Mouse (Mus musculus) CD4-positive, CD25-positive, alpha-beta regulatory T cell, adult 2 months (primary cell): ENCODE measurements around the gene Egfl8.

Source experiments
- DNase-seq: peaks from one replicate; pipeline ENCODE4 v3.0.0-alpha.2; 2012; ENCODE audit warnings: low read depth, low spot score

The Egfl8 gene

DNA sequence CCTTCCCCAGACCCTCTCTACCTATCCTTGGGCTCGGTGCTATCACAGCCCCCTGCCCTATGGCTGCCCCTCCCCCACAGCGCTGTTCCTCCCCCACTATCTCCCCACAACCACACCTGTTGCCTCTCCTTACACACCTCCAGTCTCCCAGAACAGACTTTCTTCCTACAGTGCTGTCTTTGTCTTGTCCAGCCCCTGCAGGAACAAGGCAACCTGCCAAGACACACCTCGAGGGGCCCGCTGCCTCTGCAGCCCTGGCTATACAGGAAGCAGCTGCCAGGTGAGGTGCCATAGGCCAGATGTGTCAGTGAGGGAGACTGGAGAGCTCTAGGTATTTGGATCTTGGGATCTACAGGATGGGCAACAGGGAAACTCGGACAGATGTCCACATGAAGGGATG, 39.2 kb downstream of the Egfl8 start:
- no peak for DNase-seq

DNA sequence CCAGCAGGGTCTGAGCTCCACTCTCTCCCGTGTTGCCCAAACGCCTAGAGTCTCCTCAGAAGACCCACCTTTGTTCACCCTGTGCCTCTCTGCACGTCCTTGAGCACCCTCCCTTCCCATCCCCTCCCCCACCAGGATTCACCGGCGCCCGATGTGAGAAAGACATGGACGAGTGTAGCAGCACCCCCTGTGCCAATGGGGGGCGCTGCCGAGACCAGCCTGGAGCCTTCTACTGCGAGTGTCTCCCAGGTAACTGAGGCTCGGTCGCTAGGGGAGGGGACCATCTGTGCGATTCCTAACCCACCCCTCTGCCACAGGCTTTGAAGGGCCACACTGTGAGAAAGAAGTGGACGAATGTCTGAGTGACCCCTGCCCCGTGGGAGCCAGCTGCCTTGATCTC, 43.4 kb downstream of the Egfl8 start:
- peak; percentile 31 for DNase-seq

DNA sequence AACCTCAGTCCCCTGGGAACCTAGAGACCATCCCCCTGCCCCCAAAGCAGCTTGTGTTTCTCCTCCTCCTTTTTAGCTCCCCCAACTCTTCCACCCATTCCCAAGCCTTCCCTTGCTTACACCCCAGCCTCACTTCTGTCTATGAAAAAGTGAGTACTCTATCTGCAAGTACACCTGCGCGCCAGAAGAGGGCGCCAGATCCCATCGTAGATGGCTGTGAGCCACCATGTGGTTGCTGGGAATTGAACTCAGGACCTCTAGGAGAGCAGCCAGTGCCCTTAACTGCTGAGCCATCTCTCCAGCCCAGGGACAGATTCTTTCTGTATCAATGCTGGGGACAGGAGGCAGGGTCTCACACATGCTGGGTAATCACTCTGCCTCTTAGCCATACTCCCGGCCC, 43.9 kb downstream of the Egfl8 start:
- DNase-seq, result peak; percentile 67

GRCm38 (mm10) chr17:34569919-34570318, 45.9 kb downstream of the Egfl8 start:
- DNase-seq, result no peak

DNA sequence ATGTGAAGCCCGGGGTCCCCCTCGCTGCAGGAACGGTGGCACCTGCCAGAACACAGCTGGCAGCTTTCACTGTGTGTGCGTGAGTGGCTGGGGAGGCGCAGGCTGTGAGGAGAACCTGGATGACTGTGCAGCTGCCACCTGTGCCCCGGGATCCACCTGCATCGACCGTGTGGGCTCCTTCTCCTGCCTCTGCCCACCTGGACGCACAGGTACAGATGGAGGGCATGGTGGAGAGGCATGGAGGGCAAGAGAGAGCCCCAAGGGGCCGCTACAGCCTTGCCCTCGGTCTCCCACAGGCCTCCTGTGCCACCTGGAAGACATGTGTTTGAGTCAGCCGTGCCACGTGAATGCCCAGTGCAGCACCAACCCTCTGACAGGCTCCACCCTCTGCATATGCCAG, 47.4 kb downstream of the Egfl8 start:
- DNase-seq, result no peak

DNA sequence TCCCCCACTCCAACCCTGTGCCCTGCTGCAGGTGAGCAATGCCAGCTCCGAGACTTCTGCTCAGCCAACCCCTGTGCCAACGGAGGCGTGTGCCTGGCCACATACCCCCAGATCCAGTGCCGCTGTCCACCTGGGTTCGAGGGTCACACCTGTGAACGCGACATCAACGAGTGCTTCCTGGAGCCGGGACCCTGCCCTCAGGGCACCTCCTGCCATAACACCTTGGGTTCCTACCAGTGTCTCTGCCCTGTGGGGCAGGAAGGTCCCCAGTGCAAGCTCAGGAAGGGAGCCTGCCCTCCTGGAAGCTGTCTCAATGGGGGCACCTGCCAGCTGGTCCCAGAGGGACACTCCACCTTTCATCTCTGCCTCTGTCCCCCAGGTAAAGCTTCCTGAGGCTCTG, 48.5 kb downstream of the Egfl8 start:
- DNase-seq, result no peak

DNA sequence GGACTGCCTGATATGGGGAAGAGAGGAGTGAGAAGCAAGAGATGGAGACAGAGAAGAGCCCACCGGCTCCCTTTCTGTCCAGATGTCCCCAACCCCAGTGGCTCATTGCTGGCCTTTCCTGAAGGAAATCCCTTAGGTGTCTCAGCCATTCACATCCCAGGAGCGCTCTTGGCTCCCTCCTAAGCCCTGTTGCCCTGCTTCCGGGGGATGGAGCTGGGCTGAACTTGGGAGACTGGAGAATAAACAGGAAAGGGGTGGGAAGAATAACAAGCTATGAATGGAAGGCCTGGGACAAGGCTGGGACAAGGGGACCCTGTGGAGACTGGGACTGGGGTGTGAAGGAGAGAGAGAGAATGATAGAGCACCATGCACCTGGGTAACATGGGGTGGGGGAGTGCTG, 51.0 kb downstream of the Egfl8 start:
- no peak for DNase-seq

DNA sequence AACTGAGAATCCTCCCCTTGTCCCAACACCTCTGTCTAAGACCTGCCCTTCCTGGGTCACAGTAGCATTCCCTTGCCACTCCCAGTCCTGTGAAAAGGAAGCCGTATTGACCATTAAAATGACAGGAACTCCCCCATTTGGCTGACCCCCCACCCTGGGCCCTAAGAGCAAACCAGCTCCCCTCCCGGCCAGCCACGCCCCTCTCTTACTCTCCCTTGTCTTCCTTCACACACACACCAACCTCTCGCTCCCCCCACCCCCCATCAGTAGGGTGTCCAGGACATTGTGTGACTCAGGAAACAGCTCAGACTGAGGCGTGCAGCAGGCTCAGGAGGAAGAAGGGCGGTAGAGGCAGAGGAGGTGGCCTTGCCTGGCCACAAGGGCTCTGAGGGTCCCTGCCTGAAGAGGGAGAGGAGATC, 51.8 kb downstream of the Egfl8 start, which contains the start of gene Notch4:
Notch4 (plus strand) TSS at position 266 of the 419 bp plus-strand sequence.
- DNase-seq, result no peak

- no peak for DNase-seq
Measured at GRCm38 (mm10) chr17:34563354-34563753, 52.4 kb downstream of the Egfl8 start.
